Mouse (Mus musculus): ENCODE results near the gene Grin2a. TPM values are rescaled to one million over a fixed set of nuclear protein-coding genes. Genes with fewer than 3 reads are reported as not detected.

Grin2a gene
- polyA plus RNA-seq, 1 experiment from 2014 or later, result 0.35 TPM

- Histone ChIP-seq H3K4me3 (ENCODE audit: control insufficient read depth in 1 of 2, insufficient read depth in 1 of 2, low read depth in 1 of 2, low read length in 2 of 2) (no peak overlapping the region), H3K9me3 (ENCODE audit: control insufficient read depth, low read length) (no peaks in the 10 kb centered on the region), H3K27ac (replicated peaks in 1 of 2; ENCODE audit: control insufficient read depth in 1 of 2, insufficient read depth in 1 of 2, low read depth in 2 of 2, low read length in 2 of 2) (no peak overlapping the region), H3K9ac (ENCODE audit: low read length) (no peak overlapping the region), H3K27me3 (ENCODE audit: control insufficient read depth, insufficient read depth, low read length) (no peaks in the 10 kb centered on the region), H3K4me2 (ENCODE audit: low read length) (no peak overlapping the region), H3K36me3 (ENCODE audit: control insufficient read depth, insufficient read depth, low read length) (no peaks in the 10 kb centered on the region), H3K4me1 (ENCODE audit: control insufficient read depth in 2 of 2, insufficient read depth in 2 of 2, low read length in 2 of 2) (no peaks in the 10 kb centered on the region)
- WGBS, result 67% methylated on average over 4 of the region's 4 CpGs
- ATAC-seq (ENCODE audit: insufficient number of reproducible peaks, insufficient read depth, low FRiP score, low read depth), result no peak
These were observed 130.3 kb downstream of the Grin2a start for GRCm38 (mm10) chr16:9865039-9865438.

DNA sequence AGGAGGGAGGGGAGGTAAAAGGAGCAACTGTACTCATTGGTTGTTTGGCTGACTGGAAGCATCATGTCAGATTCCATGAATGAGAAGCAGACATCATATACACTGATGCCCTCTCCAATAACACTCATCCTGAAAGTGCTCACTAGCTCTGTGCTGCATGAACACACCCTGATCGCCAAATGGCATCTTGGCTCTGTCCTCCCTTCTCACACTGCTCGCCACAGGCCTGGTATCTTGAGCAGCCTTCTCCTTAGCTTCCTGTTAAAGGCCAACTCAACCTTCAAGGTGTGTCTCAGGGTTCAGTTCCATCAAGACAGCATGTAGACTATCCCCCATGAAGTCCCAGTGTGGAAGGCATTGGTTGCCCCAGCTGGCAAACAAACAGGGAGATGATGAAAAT is 137.6 kb downstream of the Grin2a start:
- Histone ChIP-seq H3K4me2 (ENCODE audit: low read length) (no peak overlapping the region), H3K9me3 (ENCODE audit: control insufficient read depth, low read length) (0 out of 2 replicates have a peak, but pooled peaks cover 3% of the 10 kb centered on the region), H3K9ac (ENCODE audit: low read length) (no peak overlapping the region), H3K27ac (replicated peaks in 1 of 2; ENCODE audit: control insufficient read depth in 1 of 2, insufficient read depth in 1 of 2, low read depth in 2 of 2, low read length in 2 of 2) (no peak overlapping the region), H3K36me3 (ENCODE audit: control insufficient read depth, insufficient read depth, low read length) (no peaks in the 10 kb centered on the region), H3K4me3 (ENCODE audit: control insufficient read depth in 1 of 2, insufficient read depth in 1 of 2, low read depth in 1 of 2, low read length in 2 of 2) (no peak overlapping the region), H3K4me1 (ENCODE audit: control insufficient read depth in 2 of 2, insufficient read depth in 2 of 2, low read length in 2 of 2) (no peaks in the 10 kb centered on the region), H3K27me3 (ENCODE audit: control insufficient read depth, insufficient read depth, low read length) (no peaks in the 10 kb centered on the region)
- no peak for ATAC-seq (ENCODE audit: insufficient number of reproducible peaks, insufficient read depth, low FRiP score, low read depth)
- 70% methylated on average over 2 of the region's 2 CpGs for whole genome bisulfite sequencing

DNA sequence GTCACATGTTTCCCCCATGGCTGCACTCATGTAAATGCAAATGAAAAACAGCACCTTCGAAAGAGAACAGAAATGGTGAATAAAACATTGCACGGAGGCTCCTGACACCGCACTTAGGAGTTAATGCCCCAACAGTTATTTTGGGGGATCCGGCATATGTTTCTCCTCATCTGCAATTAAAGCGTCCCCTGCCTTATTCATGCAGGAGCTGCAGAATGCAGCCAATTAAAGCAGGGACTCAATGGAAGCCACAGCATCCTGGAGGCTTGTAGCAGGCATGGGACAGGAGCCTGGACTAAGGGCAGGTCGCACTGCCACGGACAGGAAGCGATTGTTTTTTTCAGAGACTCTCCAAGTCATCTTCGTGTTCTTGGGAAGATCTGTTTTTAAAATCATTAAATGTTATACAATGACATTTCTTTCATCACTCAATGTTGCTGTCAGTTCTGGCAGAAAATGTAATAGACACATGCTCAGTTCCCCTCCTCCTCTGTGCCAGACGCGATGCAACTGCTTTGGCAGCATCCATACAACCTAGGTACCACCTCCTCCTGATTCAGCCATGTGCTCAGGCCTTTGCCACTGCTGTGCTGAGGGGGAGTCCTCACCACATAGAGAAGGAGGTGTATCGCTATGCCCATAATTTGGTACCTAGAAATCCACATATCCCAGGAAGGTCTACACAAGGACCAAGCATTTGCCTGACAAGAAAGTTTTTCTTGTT is 143.9 kb downstream of the Grin2a start:
- H3K27ac ChIP-seq (replicated peaks in 1 of 2; ENCODE audit: control insufficient read depth in 1 of 2, insufficient read depth in 1 of 2, low read depth in 2 of 2, low read length in 2 of 2), result no peak overlapping the region
- H3K27me3 ChIP-seq (ENCODE audit: control insufficient read depth, insufficient read depth, low read length), result no peaks in the 10 kb centered on the region
- no peak overlapping the region for H3K9ac ChIP-seq (ENCODE audit: low read length)
- H3K36me3 ChIP-seq (ENCODE audit: control insufficient read depth, insufficient read depth, low read length), result no peaks in the 10 kb centered on the region
- WGBS, result 77% methylated on average over 12 of the region's 12 CpGs
- ATAC-seq (ENCODE audit: insufficient number of reproducible peaks, insufficient read depth, low FRiP score, low read depth), result no peak
- H3K4me1 ChIP-seq (ENCODE audit: control insufficient read depth in 2 of 2, insufficient read depth in 2 of 2, low read length in 2 of 2), result no peaks in the 10 kb centered on the region
- no peak overlapping the region for H3K4me3 ChIP-seq (ENCODE audit: control insufficient read depth in 1 of 2, insufficient read depth in 1 of 2, low read depth in 1 of 2, low read length in 2 of 2)
- no peak overlapping the region for H3K4me2 ChIP-seq (ENCODE audit: low read length)
- 0 out of 2 replicates have a peak, but pooled peaks cover 3% of the 10 kb centered on the region for H3K9me3 ChIP-seq (ENCODE audit: control insufficient read depth, low read length)

DNA sequence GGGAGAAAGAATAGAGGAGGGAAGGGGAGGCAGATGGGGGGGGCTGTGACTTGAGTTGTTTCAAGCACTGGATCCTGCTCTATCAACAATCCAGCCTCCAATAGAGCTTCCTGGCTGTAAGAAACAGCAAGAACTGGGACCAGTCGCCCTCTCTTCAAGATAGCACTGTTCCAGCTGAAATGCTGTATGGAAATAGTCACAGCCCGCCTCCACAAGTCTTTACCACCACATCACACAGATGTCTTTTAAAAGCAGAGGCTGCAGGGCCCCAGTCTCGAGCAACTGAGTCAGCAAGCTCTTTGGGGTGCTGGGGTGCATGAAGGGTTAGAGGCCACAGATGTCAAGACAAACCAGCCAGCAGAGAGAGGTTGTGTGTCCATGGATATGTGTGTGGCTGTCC is 153.9 kb downstream of the Grin2a start:
- H3K4me3 ChIP-seq (ENCODE audit: control insufficient read depth in 1 of 2, insufficient read depth in 1 of 2, low read depth in 1 of 2, low read length in 2 of 2), result no peak overlapping the region
- H3K36me3 ChIP-seq (ENCODE audit: control insufficient read depth, insufficient read depth, low read length), result no peaks in the 10 kb centered on the region
- WGBS, result 29% methylated on average over 3 of the region's 3 CpGs
- no peak overlapping the region for H3K27ac ChIP-seq (replicated peaks in 1 of 2; ENCODE audit: control insufficient read depth in 1 of 2, insufficient read depth in 1 of 2, low read depth in 2 of 2, low read length in 2 of 2)
- H3K27me3 ChIP-seq (ENCODE audit: control insufficient read depth, insufficient read depth, low read length), result no peaks in the 10 kb centered on the region
- H3K9ac ChIP-seq (ENCODE audit: low read length), result no peak overlapping the region
- no peak overlapping the region for H3K4me2 ChIP-seq (ENCODE audit: low read length)
- ATAC-seq (ENCODE audit: insufficient number of reproducible peaks, insufficient read depth, low FRiP score, low read depth), result no peak
- H3K9me3 ChIP-seq (ENCODE audit: control insufficient read depth, low read length), result no peaks in the 10 kb centered on the region
- H3K4me1 ChIP-seq (ENCODE audit: control insufficient read depth in 2 of 2, insufficient read depth in 2 of 2, low read length in 2 of 2), result no peaks in the 10 kb centered on the region

DNA sequence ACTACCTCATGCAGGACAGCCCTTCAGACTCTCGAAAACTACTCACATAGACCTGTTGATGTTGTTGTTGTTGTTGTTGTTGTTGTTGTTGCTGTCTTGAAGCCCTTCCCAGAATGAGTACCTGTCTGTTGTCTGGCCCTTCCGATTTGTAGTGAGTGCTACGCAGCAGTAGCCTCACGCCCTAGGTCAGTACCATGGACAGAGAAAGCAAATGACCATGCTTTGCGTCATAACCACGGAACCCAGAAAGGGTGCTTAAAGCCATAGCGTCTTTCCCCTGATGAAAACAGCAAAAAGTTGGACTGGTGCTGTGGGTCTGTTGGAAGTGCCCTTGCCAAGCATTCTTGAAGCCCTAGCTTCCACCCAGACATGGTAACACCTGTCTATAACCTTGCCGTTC is 158.8 kb downstream of the Grin2a start:
- 32% methylated on average over 8 of the region's 8 CpGs for WGBS
- H3K4me1 ChIP-seq (ENCODE audit: control insufficient read depth in 2 of 2, insufficient read depth in 2 of 2, low read length in 2 of 2), result no peaks in the 10 kb centered on the region
- H3K36me3 ChIP-seq (ENCODE audit: control insufficient read depth, insufficient read depth, low read length), result no peaks in the 10 kb centered on the region
- no peak overlapping the region for H3K4me2 ChIP-seq (ENCODE audit: low read length)
- no peaks in the 10 kb centered on the region for H3K27me3 ChIP-seq (ENCODE audit: control insufficient read depth, insufficient read depth, low read length)
- no peak overlapping the region for H3K9ac ChIP-seq (ENCODE audit: low read length)
- H3K27ac ChIP-seq (replicated peaks in 1 of 2; ENCODE audit: control insufficient read depth in 1 of 2, insufficient read depth in 1 of 2, low read depth in 2 of 2, low read length in 2 of 2), result no peak overlapping the region
- H3K4me3 ChIP-seq (ENCODE audit: control insufficient read depth in 1 of 2, insufficient read depth in 1 of 2, low read depth in 1 of 2, low read length in 2 of 2), result no peak overlapping the region
- no peak for ATAC-seq (ENCODE audit: insufficient number of reproducible peaks, insufficient read depth, low FRiP score, low read depth)
- no peaks in the 10 kb centered on the region for H3K9me3 ChIP-seq (ENCODE audit: control insufficient read depth, low read length)

GRCm38 (mm10) chr16:9834236-9834635 is 161.1 kb downstream of the Grin2a start:
- Histone ChIP-seq H3K4me3 (ENCODE audit: control insufficient read depth in 1 of 2, insufficient read depth in 1 of 2, low read depth in 1 of 2, low read length in 2 of 2) (no peak overlapping the region), H3K9ac (ENCODE audit: low read length) (no peak overlapping the region), H3K4me1 (ENCODE audit: control insufficient read depth in 2 of 2, insufficient read depth in 2 of 2, low read length in 2 of 2) (no peaks in the 10 kb centered on the region), H3K27ac (replicated peaks in 1 of 2; ENCODE audit: control insufficient read depth in 1 of 2, insufficient read depth in 1 of 2, low read depth in 2 of 2, low read length in 2 of 2) (no peak overlapping the region), H3K36me3 (ENCODE audit: control insufficient read depth, insufficient read depth, low read length) (no peaks in the 10 kb centered on the region), H3K9me3 (ENCODE audit: control insufficient read depth, low read length) (no peaks in the 10 kb centered on the region), H3K27me3 (ENCODE audit: control insufficient read depth, insufficient read depth, low read length) (no peaks in the 10 kb centered on the region), H3K4me2 (ENCODE audit: low read length) (no peak overlapping the region)
- no peak for ATAC-seq (ENCODE audit: insufficient number of reproducible peaks, insufficient read depth, low FRiP score, low read depth)
- 75% methylated on average over 2 of the region's 2 CpGs for WGBS

GRCm38 (mm10) chr16:9825110-9825483 is 170.3 kb downstream of the Grin2a start:
- Histone ChIP-seq H3K9ac (ENCODE audit: low read length) (no peak overlapping the region), H3K4me2 (ENCODE audit: low read length) (no peak overlapping the region), H3K4me1 (ENCODE audit: control insufficient read depth in 2 of 2, insufficient read depth in 2 of 2, low read length in 2 of 2) (no peaks in the 10 kb centered on the region), H3K9me3 (ENCODE audit: control insufficient read depth, low read length) (no peaks in the 10 kb centered on the region), H3K4me3 (ENCODE audit: control insufficient read depth in 1 of 2, insufficient read depth in 1 of 2, low read depth in 1 of 2, low read length in 2 of 2) (no peak overlapping the region), H3K36me3 (ENCODE audit: control insufficient read depth, insufficient read depth, low read length) (no peaks in the 10 kb centered on the region), H3K27me3 (ENCODE audit: control insufficient read depth, insufficient read depth, low read length) (no peaks in the 10 kb centered on the region), H3K27ac (replicated peaks in 1 of 2; ENCODE audit: control insufficient read depth in 1 of 2, insufficient read depth in 1 of 2, low read depth in 2 of 2, low read length in 2 of 2) (no peak overlapping the region)
- WGBS, result 64% methylated on average over 2 of the region's 2 CpGs
- no peak for ATAC-seq (ENCODE audit: insufficient number of reproducible peaks, insufficient read depth, low FRiP score, low read depth)

All from heart, embryonic 14.5 days (tissue).